Mouse (Mus musculus): ENCODE results near the gene Ces2c.
"Not testable (repeated sequence)": the region's sequence is repeated elsewhere in the genome, so short reads cannot be mapped to it uniquely, and the experiment has no call there.

Gene Ces2c

GRCm38 (mm10) chr8:104846831-104847230, at the start of gene Ces2c:
Gene Ces2c (plus strand): TSS chr8:104847068.
- DNase-seq = no peak

GRCm38 (mm10) chr8:104799385-104799784, 47.5 kb upstream of the Ces2c start:
- no peak for DNase-seq

- peak; percentile 26 to 38 for DNase-seq
Observed at GRCm38 (mm10) chr8:104806127-104806526, 40.7 kb upstream of the Ces2c start.

- peak; percentile 41 to 44 for DNase-seq
Observed at GRCm38 (mm10) chr8:104808542-104809413, 38.1 kb upstream of the Ces2c start.

- no peak for DNase-seq
Observed at GRCm38 (mm10) chr8:104809436-104809835, 37.4 kb upstream of the Ces2c start.

- no peak for DNase-seq
Observed at GRCm38 (mm10) chr8:104826912-104827311, 20.0 kb upstream of the Ces2c start.

GRCm38 (mm10) chr8:104828221-104828620, 18.6 kb upstream of the Ces2c start:
- no peak for DNase-seq

GRCm38 (mm10) chr8:104831440-104831839, 15.4 kb upstream of the Ces2c start, which contains the start of gene Ces2b:
Gene Ces2b (plus strand): TSS chr8:104831572.
- DNase-seq = no peak

GRCm38 (mm10) chr8:104841360-104842078, 5.3 kb upstream of the Ces2c start:
- DNase-seq = no peak

- no peak for DNase-seq
Observed at GRCm38 (mm10) chr8:104847741-104848462, 1.0 kb downstream of the Ces2c start.

GRCm38 (mm10) chr8:104866844-104867531, 20.1 kb downstream of the Ces2c start:
- not testable (repeated sequence) for DNase-seq

- DNase-seq = not testable (repeated sequence)
Observed at GRCm38 (mm10) chr8:104868876-104869275, 22.0 kb downstream of the Ces2c start.

GRCm38 (mm10) chr8:104886223-104886926, 39.5 kb downstream of the Ces2c start:
- not testable (repeated sequence) for DNase-seq

- DNase-seq = peak in 1 of 2 experiments; percentile 18
Observed at GRCm38 (mm10) chr8:104901746-104902145, 54.9 kb downstream of the Ces2c start.

Data from cerebellum, postnatal 10 days (tissue).